Mouse (Mus musculus) c-Kit-negative CD71-positive TER-119-positive erythroid progenitor cells, embryonic 14.5 days (primary cell): ENCODE data around the gene Ift172.

Source experiments
- DNase-seq: peaks from one replicate; pipeline ENCODE4 v3.0.0-alpha.2; 2013; ENCODE audit warnings: low read depth, low spot score

Ift172 gene

DNA sequence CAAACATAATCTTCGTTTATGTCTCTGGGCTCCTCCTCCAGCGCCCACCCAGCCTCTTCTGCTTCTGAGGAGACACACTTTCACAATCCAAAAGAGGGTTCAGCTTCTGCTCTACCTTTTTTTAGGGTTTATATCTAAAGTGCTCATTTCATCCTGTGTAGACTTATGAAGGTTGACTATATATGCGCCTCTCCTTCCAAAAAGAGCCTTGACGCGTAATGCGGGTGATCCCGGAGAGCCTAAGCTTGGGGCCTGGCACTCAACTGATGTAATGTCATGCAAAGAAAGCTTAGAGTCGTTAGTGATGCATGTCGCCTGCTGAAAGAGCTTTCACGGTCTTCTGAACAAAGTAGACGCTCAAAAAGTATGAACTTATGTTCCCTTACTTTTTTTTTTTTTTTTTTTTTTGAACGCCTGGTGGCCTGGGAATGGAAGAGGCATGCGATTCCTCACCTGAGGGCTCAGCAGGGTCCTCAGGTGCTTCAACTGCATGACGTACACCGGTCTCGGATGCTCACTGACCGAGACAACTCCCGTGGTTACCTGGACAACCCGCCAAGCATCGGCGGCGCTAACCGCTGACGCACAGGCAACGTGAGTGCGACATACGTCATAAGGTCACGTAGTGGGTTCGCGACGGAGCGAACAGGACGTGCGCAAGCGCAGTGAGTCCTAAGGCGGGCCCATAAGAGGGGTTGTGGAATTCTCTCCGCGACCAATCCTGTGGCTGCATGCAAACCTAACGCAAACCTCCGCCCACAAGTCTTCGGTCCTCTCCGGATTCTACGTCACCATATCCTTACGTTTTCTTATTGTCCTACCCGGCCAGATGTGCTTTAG is at the start of gene Ift172:
TSS of gene Ift172 (minus strand) at position 596 of the 840 bp plus-strand sequence.
- DNase-seq, result peak; percentile 94

DNA sequence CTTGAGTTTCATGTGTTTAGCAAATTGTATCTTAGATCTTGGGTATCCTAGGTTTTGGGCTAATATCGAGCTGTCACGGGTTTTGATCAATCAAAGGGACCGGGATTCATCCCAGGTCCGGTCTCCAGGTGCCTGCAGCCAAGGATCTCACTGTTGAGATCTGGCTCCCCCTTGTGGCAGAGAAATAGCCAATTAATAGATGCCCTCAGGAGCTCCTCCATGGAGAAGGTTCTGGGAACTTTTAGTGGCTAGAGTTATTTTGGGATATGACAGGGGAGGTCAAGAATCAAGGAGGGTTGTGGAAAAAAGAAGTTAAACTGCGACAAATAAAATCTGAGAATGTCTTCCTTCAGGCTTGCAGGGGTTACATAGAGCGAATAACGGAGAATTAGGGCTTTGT is 37.3 kb upstream of the Ift172 start:
- peak; percentile 30 for DNase-seq

DNA sequence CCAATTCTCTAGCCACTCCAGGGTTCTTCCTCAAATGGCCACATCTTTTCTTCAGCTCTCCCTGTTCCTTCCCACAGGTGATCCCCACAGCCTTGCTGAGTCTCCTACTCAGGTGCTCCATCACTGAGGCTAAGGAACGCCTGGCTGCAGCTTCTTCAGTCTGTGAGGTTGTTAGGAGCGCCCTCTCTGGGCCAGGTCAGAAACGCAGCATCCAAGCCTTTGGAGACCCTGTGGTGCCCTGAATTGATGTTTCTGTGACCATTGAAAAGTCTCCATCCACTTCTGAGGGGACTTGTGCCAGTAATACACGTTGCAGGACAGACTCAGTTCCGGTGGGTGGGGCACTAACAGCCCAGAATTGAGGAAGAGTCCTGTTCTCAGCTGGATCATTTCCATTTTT is 35.9 kb upstream of the Ift172 start:
- DNase-seq, result no peak

DNA sequence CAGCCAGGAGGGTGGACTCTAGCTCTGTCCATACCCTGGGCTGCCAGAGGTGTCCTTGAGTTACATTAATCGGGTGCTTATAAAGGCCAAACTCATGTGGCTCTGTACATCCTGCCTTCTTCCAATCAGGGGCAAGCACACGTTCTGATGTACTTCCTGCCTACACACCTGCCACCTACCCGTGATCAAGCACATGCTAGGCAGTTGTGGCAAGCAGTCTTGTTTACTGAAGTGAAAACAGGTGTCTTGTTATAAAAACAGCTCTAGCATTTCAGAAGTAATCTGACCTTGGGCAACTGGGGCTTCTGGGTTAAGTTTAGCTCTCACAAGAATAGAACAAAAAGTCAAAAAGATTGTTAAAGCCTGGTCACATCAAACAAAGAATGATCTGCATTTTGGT is 33.2 kb upstream of the Ift172 start:
- DNase-seq, result no peak

DNA sequence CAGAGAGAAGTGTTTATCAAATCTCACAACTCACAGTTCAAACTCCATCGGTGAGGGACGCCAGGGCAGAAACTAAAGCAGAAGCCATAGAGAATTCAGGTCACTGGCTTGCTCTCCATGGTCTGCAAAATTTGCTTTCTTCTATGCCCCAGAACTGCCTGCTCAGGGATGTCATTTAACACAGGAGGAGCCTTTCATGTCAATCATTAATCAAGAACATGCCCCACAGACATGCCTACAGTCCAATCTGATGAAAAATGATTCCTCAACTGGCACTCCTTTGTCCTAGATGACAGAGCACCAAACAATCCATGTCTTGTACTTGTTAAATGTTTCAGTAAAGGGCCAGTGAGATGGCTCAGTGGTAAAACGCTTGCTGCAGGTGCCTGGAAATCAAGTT is 31.9 kb upstream of the Ift172 start:
- no peak for DNase-seq

GRCm38 (mm10) chr5:31312806-31313205 is 21.9 kb upstream of the Ift172 start:
- DNase-seq, result no peak

GRCm38 (mm10) chr5:31303093-31303492 is 12.2 kb upstream of the Ift172 start:
- no peak for DNase-seq

DNA sequence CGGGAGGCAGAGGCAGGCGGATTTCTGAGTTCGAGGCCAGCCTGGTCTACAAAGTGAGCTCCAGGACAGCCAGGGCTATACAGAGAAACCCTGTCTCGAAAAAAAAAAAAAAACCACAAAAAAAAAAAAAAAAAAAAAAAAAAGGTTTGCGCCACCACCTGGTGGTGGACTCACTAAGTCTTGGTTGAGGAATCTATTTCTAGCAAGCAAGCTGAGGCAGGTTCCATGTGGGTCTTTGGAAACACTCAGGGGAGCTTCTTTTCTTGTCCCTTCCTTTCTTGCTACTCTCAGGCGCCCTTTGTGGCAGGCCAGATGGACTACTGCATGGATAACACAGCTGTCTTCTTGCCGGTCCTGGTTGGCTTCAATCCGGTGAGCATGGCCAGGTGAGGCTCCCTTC is 10.9 kb upstream of the Ift172 start:
- DNase-seq, result no peak

DNA sequence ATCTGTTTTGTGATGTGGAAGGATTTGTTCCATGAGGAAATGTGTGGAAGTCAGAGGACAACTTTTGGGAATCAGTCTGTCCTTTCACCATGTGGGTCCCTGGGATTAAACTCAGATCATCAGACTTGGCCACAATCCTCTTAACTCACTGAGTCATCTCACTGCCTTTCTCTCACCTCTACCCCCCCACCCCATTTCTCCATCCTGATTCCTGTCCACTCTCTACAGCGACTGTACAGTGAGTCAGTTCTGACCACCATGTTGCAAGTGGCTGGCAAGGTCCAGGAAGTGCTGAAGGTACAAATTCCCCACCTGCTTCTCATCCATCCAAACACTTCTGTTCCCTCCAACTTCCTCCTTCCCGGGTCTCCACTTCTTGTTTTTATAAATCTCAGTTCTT is 7.6 kb upstream of the Ift172 start:
- DNase-seq, result no peak

- DNase-seq, result no peak
These were observed 7.1 kb upstream of the Ift172 start for GRCm38 (mm10) chr5:31297981-31298380.

GRCm38 (mm10) chr5:31297047-31297757 is 6.3 kb upstream of the Ift172 start, which contains the start of gene Gckr:
Gene Gckr (plus strand): TSS chr5:31297443.
- DNase-seq, result no peak

GRCm38 (mm10) chr5:31295606-31296141 is 4.8 kb upstream of the Ift172 start, which contains the start of gene Fndc4:
Gene Fndc4 (minus strand): TSS chr5:31296080.
- DNase-seq, result no peak

GRCm38 (mm10) chr5:31294964-31295605 is 4.2 kb upstream of the Ift172 start:
- no peak for DNase-seq

- no peak for DNase-seq
These were observed 409 bp upstream of the Ift172 start for GRCm38 (mm10) chr5:31291361-31291688.

DNA sequence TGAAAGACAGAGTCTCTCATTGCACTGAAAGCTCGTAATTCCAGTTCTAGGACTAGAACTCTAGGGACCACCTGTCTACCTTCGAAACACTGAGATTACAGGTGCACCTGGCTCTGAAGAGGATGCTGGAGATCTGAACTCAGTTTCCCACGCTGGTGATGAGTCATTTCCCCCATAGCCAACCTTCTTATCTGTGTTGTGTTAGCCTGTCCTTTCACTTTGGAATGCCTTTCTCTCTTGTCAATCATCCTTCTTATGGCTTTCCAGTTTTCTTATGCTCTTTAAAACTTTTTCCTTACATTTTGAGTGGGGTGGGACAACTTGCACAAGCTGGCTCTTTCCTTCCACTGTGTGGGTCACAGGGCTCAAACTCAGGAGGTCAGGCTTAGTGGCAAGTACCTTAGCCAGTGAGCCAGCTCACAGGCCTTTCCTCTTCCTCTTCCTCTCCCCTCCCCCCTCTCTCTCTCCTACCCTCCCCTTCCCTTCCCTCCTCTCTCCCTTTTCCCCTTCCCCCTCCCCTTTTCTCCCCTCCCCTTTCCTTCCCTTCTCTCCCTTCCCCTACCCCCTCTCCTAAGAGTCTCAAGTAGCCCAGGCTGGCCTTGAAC is 1.2 kb downstream of the Ift172 start:
- no peak for DNase-seq

GRCm38 (mm10) chr5:31288655-31289054 is 2.3 kb downstream of the Ift172 start:
- DNase-seq, result no peak

- no peak for DNase-seq
These were observed 2.7 kb downstream of the Ift172 start for GRCm38 (mm10) chr5:31288225-31288624.

DNA sequence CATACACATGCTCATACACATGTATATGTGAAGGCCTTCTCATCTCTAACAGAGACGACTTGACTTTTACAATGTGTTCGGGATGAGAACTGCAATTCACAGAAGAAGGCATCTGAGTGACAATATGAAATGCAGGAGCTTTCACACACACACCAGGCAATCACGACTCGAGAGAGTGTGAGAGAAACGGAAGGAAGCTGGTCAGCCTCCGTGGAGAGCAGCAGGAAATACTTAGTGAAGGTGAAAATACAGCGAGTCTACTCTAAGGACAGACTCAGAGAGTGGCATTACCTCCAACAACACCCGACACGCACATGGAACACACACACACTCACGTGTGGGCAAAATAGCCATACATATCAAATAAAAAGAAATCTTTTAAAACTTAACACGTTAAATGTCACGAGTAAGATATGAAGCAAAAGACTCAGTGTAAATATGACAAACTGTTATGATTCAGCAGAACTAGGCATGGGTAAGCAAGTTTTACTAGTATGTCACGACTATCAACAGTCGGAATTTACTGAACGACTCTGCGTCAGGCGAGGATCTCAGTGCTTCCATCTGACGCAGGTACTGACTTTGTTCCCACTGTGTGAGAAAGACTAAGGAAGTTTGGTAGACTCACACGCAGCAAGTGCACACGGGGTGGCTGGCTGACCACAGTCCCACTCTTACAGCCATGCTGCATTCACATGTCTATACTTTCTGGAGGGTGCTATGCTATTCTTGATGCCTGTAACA is 11.5 kb downstream of the Ift172 start:
- DNase-seq, result no peak

GRCm38 (mm10) chr5:31273018-31273417 is 17.9 kb downstream of the Ift172 start:
- DNase-seq, result no peak

DNA sequence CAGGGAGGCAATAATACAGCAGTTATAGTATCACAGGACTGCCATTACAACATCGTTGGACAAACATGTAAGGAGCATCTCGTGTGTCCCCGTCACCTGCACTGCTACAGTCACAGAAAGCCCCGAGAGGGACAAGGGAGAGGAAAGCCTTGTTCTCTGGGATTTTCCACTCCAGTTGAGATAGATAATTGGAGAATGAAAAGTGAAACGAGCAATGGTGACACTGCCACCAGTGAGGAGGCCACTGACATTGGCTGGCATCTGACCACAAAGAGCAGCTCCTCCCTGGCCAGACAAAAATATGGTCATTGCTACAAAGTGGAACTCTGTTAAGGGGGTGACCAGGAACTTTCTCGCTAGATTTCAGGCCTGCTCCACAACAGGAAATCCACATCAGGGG is 23.2 kb downstream of the Ift172 start:
- DNase-seq, result no peak

DNA sequence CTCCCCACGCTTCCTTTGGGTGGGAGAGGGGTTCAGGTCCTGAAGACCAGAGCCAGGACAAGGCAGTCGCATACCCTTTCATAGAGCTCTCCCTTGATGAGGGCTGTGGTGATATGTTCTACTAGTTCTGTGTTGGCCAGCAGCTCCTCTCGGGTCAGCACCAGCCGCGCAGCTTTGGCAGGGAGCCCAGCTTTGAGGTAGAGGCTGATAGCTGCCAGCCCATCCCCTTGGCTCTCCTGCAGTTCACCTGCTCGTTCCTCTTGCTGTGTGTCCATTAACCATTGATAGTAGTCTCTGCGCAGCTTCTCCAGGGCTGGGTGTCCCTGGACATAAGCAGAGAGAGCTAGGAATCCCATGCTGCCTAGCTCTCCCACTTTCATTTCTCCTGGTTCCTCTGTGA is 24.8 kb downstream of the Ift172 start:
- no peak for DNase-seq
